Mouse (Mus musculus) limb, embryonic 15.5 days (tissue): ENCODE results near the gene Cdkl1. TPM values are rescaled to one million over a fixed set of nuclear protein-coding genes. Genes with fewer than 3 reads are reported as not detected.
A peak's percentile ranks its signal among the peaks of the same experiment; 100 is the strongest.

Experiments used
- ATAC-seq: fragments of 200-750 bp; cut with Nextera tagmentation; 2 replicates; pipeline ENCODE4 v1.8.0; 2017; ENCODE audit warnings: low read depth, moderate TSS enrichment; ENCODE audit not compliant: insufficient number of reproducible peaks, low FRiP score, low TSS enrichment
- H3K27ac ChIP-seq: fragments of 300-500 bp; sonication (generic); 2 replicates; pipeline ENCODE4 v1.5.1; 2015; ENCODE audit warnings: moderate library complexity, mild to moderate bottlenecking, inconsistent platforms
- H3K27me3 ChIP-seq: fragments of 300-500 bp; sonication (generic); 2 replicates; pipeline ENCODE4 v1.6.1; 2015; ENCODE audit warnings: inconsistent platforms
- H3K36me3 ChIP-seq: fragments of 300-500 bp; sonication (generic); 2 replicates; pipeline ENCODE4 v1.6.1; 2015; ENCODE audit warnings: inconsistent platforms
- H3K4me1 ChIP-seq: fragments of 300-500 bp; sonication (generic); 2 replicates; pipeline ENCODE4 v1.6.1; 2015; ENCODE audit warnings: inconsistent platforms
- H3K4me2 ChIP-seq: fragments of 300-500 bp; sonication (generic); 2 replicates; pipeline ENCODE4 v1.6.1; 2015; ENCODE audit warnings: mild to moderate bottlenecking, inconsistent platforms
- H3K4me3 ChIP-seq: fragments of 300-500 bp; sonication (generic); 2 replicates; pipeline ENCODE4 v1.5.1; 2015; ENCODE audit warnings: mild to moderate bottlenecking, inconsistent platforms
- H3K9ac ChIP-seq: fragments of 300-500 bp; sonication (generic); 2 replicates; pipeline ENCODE4 v1.6.1; 2015; ENCODE audit warnings: inconsistent platforms
- H3K9me3 ChIP-seq: fragments of 300-500 bp; sonication (generic); 2 replicates; pipeline ENCODE4 v1.6.1; 2016; ENCODE audit warnings: inconsistent platforms
- WGBS: fragments of 180-500 bp; shearing (Covaris S2); methylation state at CpG from one replicate; pipeline ENCODE4 v1.1.7; 2015; 5-methylcytosine and 5-hydroxymethylcytosine counted together
- polyA plus RNA-seq: library from polyadenylated mRNA; unstranded; fragments of >200 nt; fragmentation: Nextera tagmentation; extraction: Ambion mirVana; gene quantifications from 2 replicates; pipeline ENCODE4 v1.2.1, GENCODE M21; 2015

Gene Cdkl1
- 1.4 and 1.5 TPM in 2 replicates for polyA plus RNA-seq

GRCm38 (mm10) chr12:69790530-69791505, at the start of gene Cdkl1:
Gene Cdkl1, minus strand, starts transcription at chr12:69791267.
- WGBS = 2% methylated on average over 45 of the region's 45 CpGs
- H3K4me3 ChIP-seq = peak within 1 kb of the TSS; percentile 49
- no peak within 1 kb of the TSS for H3K27ac ChIP-seq
- no peaks in the 10 kb centered on the region for H3K9me3 ChIP-seq
- H3K4me2 ChIP-seq = peak within 1 kb of the TSS; percentile 96
- no peaks in the 10 kb centered on the region for H3K36me3 ChIP-seq
- peaks cover 15% of the 10 kb centered on the region; the same call in 1 of the 2 replicates for H3K27me3 ChIP-seq
- H3K9ac ChIP-seq = peak within 1 kb of the TSS; percentile 46
- no peak; the same call in 1 of the 2 replicates for ATAC-seq
- H3K4me1 ChIP-seq = peaks cover 16% of the 10 kb centered on the region

DNA sequence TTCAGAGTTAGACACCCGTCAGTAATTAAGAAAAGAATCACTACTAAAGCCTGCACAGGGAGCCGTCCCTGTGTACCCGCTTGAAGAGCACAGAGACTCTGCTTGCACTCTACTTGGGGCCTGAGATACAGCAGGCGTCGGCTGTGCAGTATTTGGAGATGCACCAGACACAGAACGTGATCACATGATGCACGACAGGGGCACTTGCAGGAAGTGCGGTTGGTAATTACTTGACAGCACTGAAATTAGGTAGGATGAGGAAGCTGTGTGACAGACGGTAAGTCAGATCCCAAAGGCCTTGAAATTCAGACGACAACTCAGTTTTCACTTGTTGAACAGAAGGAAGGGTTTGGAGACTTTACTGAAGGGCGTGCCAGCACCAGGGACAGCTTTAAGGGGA, 47.3 kb upstream of the Cdkl1 start:
- no peaks in the 10 kb centered on the region for H3K4me1 ChIP-seq
- H3K27ac ChIP-seq = no peak overlapping the region
- no peak overlapping the region for H3K9ac ChIP-seq
- 74% methylated on average over 11 of the region's 11 CpGs for WGBS
- H3K36me3 ChIP-seq = peaks cover 52% of the 10 kb centered on the region
- no peak overlapping the region for H3K4me3 ChIP-seq
- no peak for ATAC-seq
- no peaks in the 10 kb centered on the region for H3K27me3 ChIP-seq
- no peak overlapping the region for H3K4me2 ChIP-seq
- no peaks in the 10 kb centered on the region for H3K9me3 ChIP-seq

DNA sequence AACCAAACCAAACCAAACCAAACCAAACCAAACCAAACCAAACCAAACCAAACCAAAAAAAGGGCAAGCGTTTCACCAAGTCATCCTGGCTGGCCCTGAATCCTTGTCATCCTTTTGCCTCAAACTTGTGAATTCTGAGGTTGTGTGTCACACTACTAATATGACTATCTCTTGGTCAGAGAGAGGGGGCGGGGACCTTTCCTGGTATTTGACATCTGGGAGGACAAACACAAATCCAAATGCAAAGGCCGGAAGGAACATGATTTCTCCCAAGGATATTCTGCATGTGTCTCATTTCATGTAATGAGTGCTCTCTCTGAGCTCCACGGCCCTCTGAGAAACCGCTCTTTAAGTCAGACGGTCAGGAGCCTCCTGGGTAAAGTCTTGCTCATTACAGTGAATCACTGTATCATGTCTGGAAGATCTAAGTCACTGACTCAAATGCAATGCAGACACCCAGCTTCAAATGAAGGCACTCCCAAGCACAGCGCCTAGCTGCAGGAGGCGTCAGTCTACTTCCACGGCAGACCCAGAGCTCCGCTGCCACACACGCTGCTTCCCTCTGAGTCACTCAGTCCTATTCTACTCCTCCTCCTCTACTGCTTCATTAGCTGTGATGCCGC, 43.0 kb upstream of the Cdkl1 start:
- Histone ChIP-seq H3K27me3 (no peaks in the 10 kb centered on the region), H3K4me2 (no peak overlapping the region), H3K9ac (no peak overlapping the region), H3K4me1 (no peaks in the 10 kb centered on the region), H3K27ac (no peak overlapping the region), H3K36me3 (peaks cover 51% of the 10 kb centered on the region), H3K4me3 (no peak overlapping the region), H3K9me3 (no peaks in the 10 kb centered on the region)
- no peak for ATAC-seq
- WGBS = 80% methylated on average over 12 of the region's 12 CpGs

- H3K9me3 ChIP-seq = no peaks in the 10 kb centered on the region
- 92% methylated on average over 9 of the region's 9 CpGs for WGBS
- H3K27me3 ChIP-seq = no peaks in the 10 kb centered on the region
- no peak overlapping the region for H3K4me3 ChIP-seq
- H3K9ac ChIP-seq = no peak overlapping the region
- H3K4me1 ChIP-seq = no peaks in the 10 kb centered on the region
- no peak overlapping the region for H3K4me2 ChIP-seq
- no peak overlapping the region for H3K27ac ChIP-seq
- peaks cover 62% of the 10 kb centered on the region for H3K36me3 ChIP-seq
- ATAC-seq = no peak
Measured at GRCm38 (mm10) chr12:69831239-69831910, 40.3 kb upstream of the Cdkl1 start.

GRCm38 (mm10) chr12:69828214-69828613, 37.1 kb upstream of the Cdkl1 start:
- Histone ChIP-seq H3K4me3 (no peak overlapping the region), H3K36me3 (peaks cover 60% of the 10 kb centered on the region), H3K27me3 (no peaks in the 10 kb centered on the region), H3K4me1 (no peaks in the 10 kb centered on the region), H3K27ac (no peak overlapping the region), H3K9me3 (no peaks in the 10 kb centered on the region), H3K9ac (no peak overlapping the region), H3K4me2 (no peak overlapping the region)
- 61% methylated on average over 2 of the region's 2 CpGs for WGBS
- no peak for ATAC-seq

DNA sequence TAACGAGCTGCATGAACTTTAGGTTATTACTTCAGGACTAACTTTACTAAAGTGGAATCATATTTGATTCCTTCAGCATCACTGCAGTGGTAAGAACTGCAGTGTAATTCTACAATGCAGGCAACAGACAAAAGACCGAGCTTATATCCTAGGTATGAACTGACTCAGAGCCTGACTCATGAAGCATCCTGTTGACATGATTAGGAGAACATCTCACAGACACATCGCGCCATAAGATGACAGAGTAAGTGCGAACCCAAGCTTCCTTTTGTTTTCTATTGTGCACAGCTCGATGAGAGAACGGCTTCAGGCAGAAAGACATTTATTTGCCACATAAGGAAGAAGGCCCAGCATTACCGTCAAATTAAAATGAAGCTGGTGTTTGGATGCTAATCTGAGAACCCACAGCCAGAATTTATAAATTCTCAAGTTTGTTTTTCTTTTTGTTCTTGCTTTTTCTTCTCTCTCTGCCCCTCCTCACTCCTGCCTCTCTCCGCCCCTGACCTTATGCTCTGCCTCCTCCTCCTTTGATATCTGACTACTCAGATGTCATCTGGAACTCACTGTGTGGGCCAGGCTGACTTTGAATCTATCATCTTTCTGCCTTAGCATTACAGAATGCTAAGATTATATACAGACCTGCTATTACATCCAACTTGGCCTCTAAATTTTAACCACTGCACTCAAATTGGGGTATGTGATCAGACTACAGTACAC, 34.0 kb upstream of the Cdkl1 start:
- peaks cover 76% of the 10 kb centered on the region for H3K36me3 ChIP-seq
- ATAC-seq = no peak
- no peak overlapping the region for H3K4me3 ChIP-seq

DNA sequence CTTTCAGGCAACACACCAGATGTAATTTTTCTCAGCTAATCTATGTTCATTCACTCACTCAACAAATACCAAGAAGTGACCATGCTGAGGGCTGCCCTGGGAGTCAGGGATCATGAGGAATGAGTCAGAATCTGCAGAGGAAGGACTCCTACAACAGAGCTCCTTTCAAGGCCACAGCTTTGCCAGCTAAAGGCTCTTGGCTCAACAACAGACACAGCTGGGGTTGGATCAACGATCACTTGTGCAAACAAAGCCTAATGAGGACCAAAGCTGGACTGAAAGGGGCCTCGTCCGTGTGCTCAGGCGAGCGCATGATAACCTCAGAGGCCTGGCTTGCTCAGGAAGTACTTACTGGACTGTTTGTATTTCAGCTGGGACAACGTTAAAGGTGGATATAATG, 23.2 kb upstream of the Cdkl1 start:
- Histone ChIP-seq H3K9me3 (no peaks in the 10 kb centered on the region), H3K4me2 (no peak overlapping the region), H3K36me3 (peaks cover 76% of the 10 kb centered on the region), H3K9ac (no peak overlapping the region), H3K4me1 (no peaks in the 10 kb centered on the region), H3K27ac (no peak overlapping the region), H3K27me3 (no peaks in the 10 kb centered on the region), H3K4me3 (no peak overlapping the region)
- WGBS = 47% methylated on average over 6 of the region's 6 CpGs
- no peak for ATAC-seq

More for the DNA sequence above, 34.0 kb upstream of the Cdkl1 start:
- no peaks in the 10 kb centered on the region for H3K9me3 ChIP-seq
- no peak overlapping the region for H3K9ac ChIP-seq
- no peak overlapping the region for H3K4me2 ChIP-seq
- H3K4me1 ChIP-seq = no peaks in the 10 kb centered on the region
- no peak overlapping the region for H3K27ac ChIP-seq
- 88% methylated on average over 9 of the region's 9 CpGs for WGBS
- no peaks in the 10 kb centered on the region for H3K27me3 ChIP-seq

GRCm38 (mm10) chr12:69813596-69813995, 22.5 kb upstream of the Cdkl1 start:
- no peaks in the 10 kb centered on the region for H3K27me3 ChIP-seq
- H3K4me3 ChIP-seq = no peak overlapping the region
- H3K4me1 ChIP-seq = no peaks in the 10 kb centered on the region
- peaks cover 77% of the 10 kb centered on the region for H3K36me3 ChIP-seq
- ATAC-seq = no peak
- no peak overlapping the region for H3K4me2 ChIP-seq
- no peaks in the 10 kb centered on the region for H3K9me3 ChIP-seq
- H3K27ac ChIP-seq = no peak overlapping the region
- 62% methylated on average over 2 of the region's 2 CpGs for WGBS
- H3K9ac ChIP-seq = no peak overlapping the region

DNA sequence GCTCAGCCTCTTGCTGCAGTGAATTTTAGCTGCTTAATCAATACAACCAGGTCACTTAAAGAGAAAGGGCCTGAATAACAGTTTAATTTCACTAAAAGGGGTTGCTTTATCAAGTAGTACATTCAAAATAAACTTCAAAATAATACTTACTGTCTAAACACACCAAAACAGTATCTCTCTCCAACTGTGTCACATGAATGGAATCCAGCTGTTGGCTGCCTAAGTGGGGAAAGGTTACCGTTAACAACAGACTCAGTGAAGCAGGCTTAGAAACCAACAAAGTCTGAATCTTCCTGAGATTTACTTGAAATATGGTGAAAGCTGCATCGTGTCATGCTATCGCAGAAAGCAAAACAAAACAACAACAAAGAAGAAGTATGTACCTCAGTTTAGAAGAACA, 21.9 kb upstream of the Cdkl1 start:
- H3K9ac ChIP-seq = no peak overlapping the region
- H3K9me3 ChIP-seq = no peaks in the 10 kb centered on the region
- H3K4me1 ChIP-seq = no peaks in the 10 kb centered on the region
- H3K4me2 ChIP-seq = no peak overlapping the region
- no peak overlapping the region for H3K27ac ChIP-seq
- WGBS = 75% methylated on average over 3 of the region's 3 CpGs
- no peak overlapping the region for H3K4me3 ChIP-seq
- peaks cover 75% of the 10 kb centered on the region for H3K36me3 ChIP-seq
- no peaks in the 10 kb centered on the region for H3K27me3 ChIP-seq
- no peak for ATAC-seq

DNA sequence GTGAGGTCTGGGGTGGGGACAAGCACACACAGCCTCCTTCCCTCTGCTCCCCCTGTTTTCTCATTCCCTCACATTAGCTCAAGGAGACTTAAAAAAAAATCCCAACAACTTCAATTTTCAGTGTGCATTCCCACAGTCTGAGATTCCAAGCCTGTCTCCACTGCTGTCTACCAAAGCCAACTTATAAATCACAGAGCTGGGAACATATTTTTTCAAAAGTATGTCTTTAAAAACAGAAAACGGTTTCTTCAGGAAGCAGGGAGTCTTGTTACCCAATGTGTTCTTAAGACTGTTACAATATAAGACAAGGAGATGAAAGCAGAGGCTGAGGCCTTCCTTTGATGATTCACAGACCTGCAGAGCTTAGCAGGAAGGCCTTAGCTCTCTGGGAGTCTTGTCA, 20.9 kb upstream of the Cdkl1 start:
- 33% methylated on average over 1 of the region's 1 CpGs for WGBS
- ATAC-seq = no peak
- Histone ChIP-seq H3K4me2 (no peak overlapping the region), H3K4me1 (no peaks in the 10 kb centered on the region), H3K27ac (no peak overlapping the region), H3K36me3 (peaks cover 72% of the 10 kb centered on the region), H3K9me3 (no peaks in the 10 kb centered on the region), H3K9ac (no peak overlapping the region), H3K4me3 (no peak overlapping the region), H3K27me3 (no peaks in the 10 kb centered on the region)

DNA sequence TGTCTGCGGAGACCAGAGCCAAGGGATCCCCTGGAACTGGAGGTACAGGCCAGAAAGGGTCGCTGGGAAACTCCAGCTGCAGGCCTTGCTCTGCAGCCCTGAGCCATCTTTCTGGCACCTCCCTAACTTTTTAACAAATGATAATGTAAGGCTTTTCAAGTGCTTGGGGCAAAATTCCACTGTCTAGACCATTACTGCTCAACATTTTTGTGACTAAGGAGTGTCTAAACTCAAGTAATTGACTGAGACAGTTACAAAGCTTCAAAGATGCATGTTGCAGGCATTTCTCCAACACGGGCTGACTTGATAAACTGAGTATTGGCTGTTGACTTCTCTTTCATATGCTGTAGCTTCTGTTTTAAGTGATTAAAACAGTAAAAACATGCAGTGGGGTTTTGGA, 18.4 kb upstream of the Cdkl1 start:
- Histone ChIP-seq H3K27me3 (no peaks in the 10 kb centered on the region), H3K4me3 (no peak overlapping the region), H3K9me3 (no peaks in the 10 kb centered on the region), H3K9ac (no peak overlapping the region), H3K36me3 (peaks cover 59% of the 10 kb centered on the region), H3K27ac (no peak overlapping the region), H3K4me2 (no peak overlapping the region), H3K4me1 (no peaks in the 10 kb centered on the region; the same call in 1 of the 2 replicates)
- WGBS = 68% methylated on average over 3 of the region's 3 CpGs
- no peak for ATAC-seq
